Mouse (Mus musculus): ENCODE results near the gene Zfp473. TPM values are rescaled to one million over a fixed set of nuclear protein-coding genes. Genes with fewer than 3 reads are reported as not detected.

The Zfp473 gene
- polyA plus RNA-seq, 1 experiment = 1.6 TPM

GRCm38 (mm10) chr7:44770046-44770578 lies 19.3 kb upstream of the Zfp473 start:
- Histone ChIP-seq H3K36me3 (ENCODE audit: control insufficient read depth, insufficient read depth, low read length) (peaks cover 5% of the 10 kb centered on the region), H3K4me1 (ENCODE audit: control insufficient read depth, insufficient read depth, low read length) (peaks cover 9% of the 10 kb centered on the region), H3K27ac (ENCODE audit: control insufficient read depth, insufficient read depth, low read depth, low read length) (peak overlapping the region; percentile 84), H3K4me3 (ENCODE audit: control insufficient read depth, low read depth, low read length) (no peak overlapping the region), H3K27me3 (ENCODE audit: control insufficient read depth, insufficient read depth, low read length) (no peaks in the 10 kb centered on the region)
- TF ChIP-seq POLR2A (IDR thresholded peaks at IDR 0.05; ENCODE audit: control insufficient read depth, low read depth, low read length) (0 out of 2 replicates have a peak, but pooled peaks have one; percentile 21), CTCF (IDR thresholded peaks at IDR 0.05; ENCODE audit: control insufficient read depth, insufficient read depth, insufficient replicate concordance, low read depth, low read length) (no peak)

- Histone ChIP-seq H3K4me1 (ENCODE audit: control insufficient read depth, insufficient read depth, low read length) (peaks cover 9% of the 10 kb centered on the region), H3K4me3 (ENCODE audit: control insufficient read depth, low read depth, low read length) (no peak overlapping the region), H3K27me3 (ENCODE audit: control insufficient read depth, insufficient read depth, low read length) (no peaks in the 10 kb centered on the region), H3K36me3 (ENCODE audit: control insufficient read depth, insufficient read depth, low read length) (peaks cover 4% of the 10 kb centered on the region; the same call in 1 of the 2 replicates), H3K27ac (ENCODE audit: control insufficient read depth, insufficient read depth, low read depth, low read length) (no peak overlapping the region)
- TF ChIP-seq POLR2A (IDR thresholded peaks at IDR 0.05; ENCODE audit: control insufficient read depth, low read depth, low read length) (no peak), CTCF (IDR thresholded peaks at IDR 0.05; ENCODE audit: control insufficient read depth, insufficient read depth, insufficient replicate concordance, low read depth, low read length) (no peak)
Observed at GRCm38 (mm10) chr7:44768129-44768528, 17.3 kb upstream of the Zfp473 start.

GRCm38 (mm10) chr7:44760366-44760765 lies 9.5 kb upstream of the Zfp473 start:
- H3K36me3 ChIP-seq (ENCODE audit: control insufficient read depth, insufficient read depth, low read length) = peaks cover 4% of the 10 kb centered on the region
- H3K27ac ChIP-seq (ENCODE audit: control insufficient read depth, insufficient read depth, low read depth, low read length) = no peak overlapping the region

GRCm38 (mm10) chr7:44757164-44757563 lies 6.3 kb upstream of the Zfp473 start:
- Histone ChIP-seq H3K4me1 (ENCODE audit: control insufficient read depth, insufficient read depth, low read length) (no peaks in the 10 kb centered on the region), H3K27ac (ENCODE audit: control insufficient read depth, insufficient read depth, low read depth, low read length) (no peak overlapping the region), H3K36me3 (ENCODE audit: control insufficient read depth, insufficient read depth, low read length) (peaks cover 11% of the 10 kb centered on the region), H3K27me3 (ENCODE audit: control insufficient read depth, insufficient read depth, low read length) (no peaks in the 10 kb centered on the region), H3K4me3 (ENCODE audit: control insufficient read depth, low read depth, low read length) (no peak overlapping the region)
- TF ChIP-seq POLR2A (IDR thresholded peaks at IDR 0.05; ENCODE audit: control insufficient read depth, low read depth, low read length) = no peak
- TF ChIP-seq CTCF (IDR thresholded peaks at IDR 0.05; ENCODE audit: control insufficient read depth, insufficient read depth, insufficient replicate concordance, low read depth, low read length) = no peak

More at GRCm38 (mm10) chr7:44760366-44760765, 9.5 kb upstream of the Zfp473 start:
- H3K4me1 ChIP-seq (ENCODE audit: control insufficient read depth, insufficient read depth, low read length) = no peaks in the 10 kb centered on the region
- no peak for TF ChIP-seq POLR2A (IDR thresholded peaks at IDR 0.05; ENCODE audit: control insufficient read depth, low read depth, low read length)
- no peak for TF ChIP-seq CTCF (IDR thresholded peaks at IDR 0.05; ENCODE audit: control insufficient read depth, insufficient read depth, insufficient replicate concordance, low read depth, low read length)
- H3K4me3 ChIP-seq (ENCODE audit: control insufficient read depth, low read depth, low read length) = no peak overlapping the region
- H3K27me3 ChIP-seq (ENCODE audit: control insufficient read depth, insufficient read depth, low read length) = no peaks in the 10 kb centered on the region

- Histone ChIP-seq H3K27me3 (ENCODE audit: control insufficient read depth, insufficient read depth, low read length) (no peaks in the 10 kb centered on the region), H3K27ac (ENCODE audit: control insufficient read depth, insufficient read depth, low read depth, low read length) (peak within 1 kb of the TSS; percentile 98), H3K36me3 (ENCODE audit: control insufficient read depth, insufficient read depth, low read length) (peaks cover 5% of the 10 kb centered on the region), H3K4me3 (ENCODE audit: control insufficient read depth, low read depth, low read length) (peak within 1 kb of the TSS; percentile 98), H3K4me1 (ENCODE audit: control insufficient read depth, insufficient read depth, low read length) (peaks cover 25% of the 10 kb centered on the region)
- TF ChIP-seq POLR2A (IDR thresholded peaks at IDR 0.05; ENCODE audit: control insufficient read depth, low read depth, low read length) (peak; percentile 88), CTCF (IDR thresholded peaks at IDR 0.05; ENCODE audit: control insufficient read depth, insufficient read depth, insufficient replicate concordance, low read depth, low read length) (no peak)
Observed at GRCm38 (mm10) chr7:44748101-44749044, 2.5 kb downstream of the Zfp473 start, which contains the start of gene Vrk3. TSS of gene Vrk3 (plus strand) at chr7:44748413.

- TF ChIP-seq POLR2A (IDR thresholded peaks at IDR 0.05; ENCODE audit: control insufficient read depth, low read depth, low read length) (no peak), CTCF (IDR thresholded peaks at IDR 0.05; ENCODE audit: control insufficient read depth, insufficient read depth, insufficient replicate concordance, low read depth, low read length) (no peak)
- H3K27ac ChIP-seq (ENCODE audit: control insufficient read depth, insufficient read depth, low read depth, low read length) = no peak overlapping the region
- H3K4me1 ChIP-seq (ENCODE audit: control insufficient read depth, insufficient read depth, low read length) = peaks cover 25% of the 10 kb centered on the region
- no peaks in the 10 kb centered on the region for H3K27me3 ChIP-seq (ENCODE audit: control insufficient read depth, insufficient read depth, low read length)
- peaks cover 2% of the 10 kb centered on the region for H3K36me3 ChIP-seq (ENCODE audit: control insufficient read depth, insufficient read depth, low read length)
- H3K4me3 ChIP-seq (ENCODE audit: control insufficient read depth, low read depth, low read length) = peak overlapping the region; percentile 15
Observed at GRCm38 (mm10) chr7:44747115-44747514, 3.7 kb downstream of the Zfp473 start.

GRCm38 (mm10) chr7:44745076-44745475 lies 5.8 kb downstream of the Zfp473 start:
- H3K27ac ChIP-seq (ENCODE audit: control insufficient read depth, insufficient read depth, low read depth, low read length) = no peak overlapping the region
- H3K36me3 ChIP-seq (ENCODE audit: control insufficient read depth, insufficient read depth, low read length) = no peaks in the 10 kb centered on the region; the same call in 1 of the 2 replicates
- TF ChIP-seq POLR2A (IDR thresholded peaks at IDR 0.05; ENCODE audit: control insufficient read depth, low read depth, low read length) (no peak), CTCF (IDR thresholded peaks at IDR 0.05; ENCODE audit: control insufficient read depth, insufficient read depth, insufficient replicate concordance, low read depth, low read length) (peak; percentile 64; the same call in 1 of the 2 replicates)
- H3K27me3 ChIP-seq (ENCODE audit: control insufficient read depth, insufficient read depth, low read length) = no peaks in the 10 kb centered on the region
- H3K4me1 ChIP-seq (ENCODE audit: control insufficient read depth, insufficient read depth, low read length) = peaks cover 25% of the 10 kb centered on the region
- peak overlapping the region; percentile 69 for H3K4me3 ChIP-seq (ENCODE audit: control insufficient read depth, low read depth, low read length)
